11 mouse cellular contexts compared by ENCODE assay signal in genomic region chr16:14242553-14242952, GRCm38 (mm10). TPM values are rescaled to one million over a fixed set of nuclear protein-coding genes. Genes with fewer than 3 reads are reported as not detected.
DNase-seq lines count a peak whose midpoint lies in the region; ATAC-seq and TF ChIP-seq lines count a peak whose summit lies in the region.
"Had no signal": no experiment of that assay in that cellular context is flagged by ENCODE, and none has a peak within 500 bp of the region (broad histone marks: within the 10 kb centered on the region; RNA-seq: fewer than 3 reads in every experiment).

No protein-coding gene starts in this region.

- H3K4me2 ChIP-seq in lung, postnatal 0 days (replicated peaks; ENCODE audit: low read depth, low read length), result no peak overlapping the region
- H3K4me2 ChIP-seq: embryonic facial prominence, embryonic 15.5 days; liver, embryonic 13.5 days had no signal

- H3K27me3 ChIP-seq in lung, postnatal 0 days (replicated peaks; ENCODE audit: insufficient read depth, low read length), result no peaks in the 10 kb centered on the region
- H3K27me3 ChIP-seq: embryonic facial prominence, embryonic 15.5 days; liver, embryonic 13.5 days had no signal

- peak; percentile 30 for DNase-seq in adrenal gland, postnatal 14 days
- DNase-seq in adrenal gland, postnatal 25 days, result no peak
- DNase-seq in lung, postnatal 0 days (ENCODE audit: low spot score), result peak; percentile 21
- no peak for DNase-seq in lung, postnatal 4 days
- peak; percentile 33 for DNase-seq in embryo, embryonic 11 days
- peak; percentile 39 for DNase-seq in thymus, postnatal 0 days (ENCODE audit: low spot score)
- DNase-seq in heart, postnatal 36 days, result no peak
- no peak for DNase-seq in right cerebral cortex, postnatal 4 days
- DNase-seq: heart, postnatal 4 days; liver, embryonic 13.5 days had no signal

- peak; percentile 70 for TF ChIP-seq CTCF in lung, postnatal 0 days (IDR thresholded peaks at IDR 0.05)

- H3K9ac ChIP-seq in lung, postnatal 0 days (replicated peaks; ENCODE audit: low read depth), result no peak overlapping the region
- H3K9ac ChIP-seq: embryonic facial prominence, embryonic 15.5 days; liver, embryonic 13.5 days had no signal

- no peaks in the 10 kb centered on the region for H3K9me3 ChIP-seq in lung, postnatal 0 days (ENCODE audit: low read length)
- H3K9me3 ChIP-seq: embryonic facial prominence, embryonic 15.5 days; liver, embryonic 13.5 days had no signal

- H3K4me3 ChIP-seq in lung, postnatal 0 days (ENCODE audit: low read depth, low read length), result no peak overlapping the region
- H3K4me3 ChIP-seq: embryonic facial prominence, embryonic 15.5 days; liver, embryonic 13.5 days had no signal

- no peak overlapping the region for H3K27ac ChIP-seq in lung, postnatal 0 days (ENCODE audit: low read length)
- H3K27ac ChIP-seq: embryonic facial prominence, embryonic 15.5 days; liver, embryonic 13.5 days had no signal

- no peak for TF ChIP-seq EP300 in lung, postnatal 0 days (IDR thresholded peaks at IDR 0.05)

- peak; percentile 21; the same call in 1 of the 2 replicates for ATAC-seq in lung, postnatal 0 days

- H3K4me1 ChIP-seq in lung, postnatal 0 days (ENCODE audit: insufficient read depth, low read depth, low read length), result no peaks in the 10 kb centered on the region
- H3K4me1 ChIP-seq: liver, embryonic 13.5 days had no signal

- 27% methylated on average over 2 of the region's 2 CpGs for WGBS in lung, postnatal 0 days

- no peaks in the 10 kb centered on the region for H3K36me3 ChIP-seq in lung, postnatal 0 days (ENCODE audit: insufficient read depth, low read length)
- H3K36me3 ChIP-seq: embryonic facial prominence, embryonic 15.5 days; liver, embryonic 13.5 days had no signal

- intact Hi-C loops in heart, postnatal 36 days (cut with DNase I), result no loop called here

RNA-seq across cellular contexts. Expression of gene Myh11, which starts 48.6 kb away (rescaled TPM):
- total RNA-seq in adrenal gland, postnatal 14 days (2021), result 7.6 and 21.4 TPM in 2 replicates
- total RNA-seq in adrenal gland, postnatal 25 days (2021), result 4.0 and 4.1 TPM in 2 replicates
- 15.1 and 20.7 TPM in 2 replicates for polyA plus RNA-seq in lung, postnatal 0 days (2015; fragmentation: Nextera tagmentation; extraction: Ambion mirVana)
- 5.9 and 6.7 TPM in 2 replicates for polyA plus RNA-seq in thymus, postnatal 0 days (2015; fragmentation: Nextera tagmentation; extraction: Ambion mirVana)
- 10 to 100 TPM; 25.4 to 28.1 TPM for total RNA-seq in heart, postnatal 36 days (2021)

Comparison
In these comparisons a context has a peak if more than half of its experiments do, and no peak if none do; other contexts are left out.
1. DNase-seq: peak in adrenal gland, postnatal 14 days (single experiment), lung, postnatal 0 days (single experiment), embryo, embryonic 11 days (single experiment) and thymus, postnatal 0 days (single experiment); none in adrenal gland, postnatal 25 days (single experiment), lung, postnatal 4 days (0 of 2), heart, postnatal 36 days (0 of 2) and right cerebral cortex, postnatal 4 days (single experiment).